Mouse (Mus musculus): ENCODE measurements around the gene Ralgapb. TPM values are rescaled to one million over a fixed set of nuclear protein-coding genes. Genes with fewer than 3 reads are reported as not detected.

Ralgapb gene
- polyA plus RNA-seq, 1 experiment: 25.9 TPM

GRCm38 (mm10) chr2:158402915-158403314, 6.7 kb upstream of the Ralgapb start:
- DNase-seq (ENCODE audit: low spot score): no peak

DNA sequence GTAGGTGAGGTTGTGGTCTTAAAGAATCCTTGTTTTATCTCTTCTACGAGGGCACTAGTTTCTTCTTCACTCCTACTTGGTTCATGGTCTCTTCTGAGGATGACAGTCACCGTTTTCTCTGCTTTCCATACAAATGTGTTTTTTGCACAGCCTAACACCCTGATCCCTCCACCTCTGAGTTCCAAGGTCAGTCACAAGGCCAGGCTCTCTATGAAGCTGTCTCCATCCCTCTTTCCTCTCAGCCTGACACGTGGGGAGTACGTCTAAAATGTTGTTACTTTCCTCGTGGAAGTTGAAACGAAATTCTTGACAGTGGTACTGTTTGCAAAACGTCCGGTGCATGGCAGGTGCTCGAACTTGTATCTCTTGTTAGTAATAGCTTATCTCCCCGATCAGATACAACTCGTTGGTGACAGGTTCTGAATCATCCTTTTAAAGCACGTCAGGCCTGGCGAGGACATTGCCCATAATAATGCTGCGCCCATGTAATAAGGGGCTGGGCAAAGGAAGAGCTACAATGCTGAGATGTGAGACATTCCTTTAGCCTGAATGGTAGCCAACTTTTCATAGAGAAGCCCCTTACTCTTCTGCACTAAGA, 552 bp upstream of the Ralgapb start:
- no peak for DNase-seq (ENCODE audit: low spot score)

DNA sequence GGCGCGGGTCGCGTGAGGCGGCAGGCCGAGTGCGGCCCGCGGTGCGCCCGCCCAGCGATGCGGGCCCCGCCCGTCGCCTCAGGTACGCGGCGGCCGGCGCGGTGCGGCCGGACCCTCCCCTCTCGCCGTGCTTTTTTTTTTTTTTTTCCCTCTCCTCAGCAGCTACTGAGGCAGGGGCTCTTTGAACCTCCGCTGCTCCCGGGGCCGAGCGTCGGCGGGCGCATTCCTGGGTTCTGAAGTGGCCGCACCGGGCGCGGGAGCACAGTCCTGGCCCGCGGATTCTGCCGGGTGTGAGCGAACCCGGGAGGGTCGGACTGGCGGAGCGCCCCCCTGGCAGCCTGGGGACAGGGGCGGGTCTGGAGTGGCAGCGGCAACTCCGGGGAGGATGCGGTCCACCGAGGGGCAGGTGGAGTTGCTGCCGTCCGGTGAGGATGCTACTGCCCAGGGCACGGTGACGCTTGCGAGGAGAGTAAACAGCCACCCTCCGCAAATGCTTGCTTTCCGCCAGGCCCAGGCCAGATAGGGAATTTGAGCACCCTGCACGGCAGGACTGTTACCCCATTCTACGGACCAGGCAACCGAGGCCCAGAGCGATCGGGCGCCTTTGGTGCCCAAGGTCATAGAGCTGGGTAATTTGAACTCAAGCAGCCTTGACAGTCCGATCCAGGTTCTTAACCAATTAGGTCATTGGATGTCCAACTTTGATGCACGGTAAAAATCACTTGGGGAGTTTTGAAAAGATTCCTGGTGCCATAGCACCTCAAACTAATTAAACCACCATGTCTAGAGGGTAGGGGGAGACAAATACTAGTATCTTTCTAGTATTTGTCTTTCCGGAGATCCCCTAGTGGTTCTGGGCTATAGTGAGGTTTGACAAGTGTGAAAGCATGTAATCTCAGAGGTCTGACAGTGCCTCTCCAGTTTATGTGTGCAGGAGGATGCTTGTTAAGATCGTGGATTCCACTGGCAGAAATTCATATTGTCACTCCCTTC, 670 bp downstream of the Ralgapb start:
- DNase-seq (ENCODE audit: low spot score): peak; percentile 50

DNA sequence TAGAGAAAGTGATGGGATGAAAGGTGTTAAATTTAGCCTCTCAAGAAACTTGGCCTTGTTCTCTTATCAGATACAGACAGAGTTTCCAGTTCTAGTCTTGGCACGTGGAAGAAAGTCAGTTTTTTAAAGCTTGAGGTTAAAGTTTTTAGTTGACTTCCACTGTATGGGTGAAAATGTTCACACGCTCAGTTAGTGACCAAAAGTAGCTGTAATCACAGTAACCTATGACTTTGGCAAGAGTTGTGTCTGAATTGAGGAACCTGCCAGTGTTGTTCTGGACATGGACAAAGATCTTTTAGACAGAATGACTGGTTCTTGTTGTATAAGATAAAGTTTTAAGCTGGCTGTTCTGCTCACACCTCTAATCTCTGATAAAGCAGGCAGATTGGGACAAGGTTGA, 3.6 kb downstream of the Ralgapb start:
- DNase-seq (ENCODE audit: low spot score): no peak

- DNase-seq (ENCODE audit: low spot score): no peak
Measured at GRCm38 (mm10) chr2:158415826-158416225, 6.2 kb downstream of the Ralgapb start.

DNA sequence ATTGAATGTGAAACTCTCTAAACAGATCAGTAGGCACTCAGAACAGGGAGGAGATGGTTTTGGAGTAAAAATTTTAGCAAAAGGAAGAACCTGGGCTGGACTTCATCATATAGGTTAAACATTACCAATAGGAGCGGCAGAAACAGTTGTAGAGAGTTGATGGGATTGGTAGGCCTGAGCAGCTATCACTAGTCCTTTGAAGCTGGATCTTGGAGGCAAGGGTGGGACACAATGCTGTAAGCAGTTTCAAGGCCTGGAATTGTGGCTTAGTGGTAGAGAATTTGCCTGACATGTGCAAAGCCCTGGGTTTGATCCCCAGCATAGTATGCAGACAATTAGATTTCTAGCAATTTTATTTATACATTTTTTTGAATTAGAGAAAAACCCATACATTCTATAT, 9.0 kb downstream of the Ralgapb start:
- DNase-seq (ENCODE audit: low spot score): no peak

GRCm38 (mm10) chr2:158445814-158446213, 36.2 kb downstream of the Ralgapb start:
- DNase-seq (ENCODE audit: low spot score): no peak

DNA sequence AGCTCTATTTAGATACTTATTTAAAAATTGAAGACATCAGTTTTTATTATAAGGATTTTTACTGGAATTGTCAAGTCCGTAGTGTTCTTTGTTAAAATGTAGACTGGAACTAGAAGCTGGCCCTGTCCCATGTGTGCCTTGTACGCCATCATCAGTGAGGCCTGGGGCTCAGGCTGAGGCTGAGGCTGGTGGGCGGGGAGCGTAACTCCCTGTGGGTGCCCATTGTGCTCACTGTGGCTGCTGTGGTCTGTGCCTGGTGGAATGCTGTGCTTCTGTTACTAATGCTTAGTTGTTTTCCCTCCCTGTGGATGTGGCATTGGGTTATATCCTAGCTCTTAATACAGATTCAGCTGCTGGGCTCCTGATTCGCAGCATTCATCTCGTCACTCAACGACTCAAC, 40.2 kb downstream of the Ralgapb start:
- no peak for DNase-seq (ENCODE audit: low spot score)

- no peak for DNase-seq (ENCODE audit: low spot score)
Measured at GRCm38 (mm10) chr2:158456451-158456850, 46.8 kb downstream of the Ralgapb start.

- DNase-seq (ENCODE audit: low spot score): no peak
Measured at GRCm38 (mm10) chr2:158457610-158458009, 48.0 kb downstream of the Ralgapb start.

DNA sequence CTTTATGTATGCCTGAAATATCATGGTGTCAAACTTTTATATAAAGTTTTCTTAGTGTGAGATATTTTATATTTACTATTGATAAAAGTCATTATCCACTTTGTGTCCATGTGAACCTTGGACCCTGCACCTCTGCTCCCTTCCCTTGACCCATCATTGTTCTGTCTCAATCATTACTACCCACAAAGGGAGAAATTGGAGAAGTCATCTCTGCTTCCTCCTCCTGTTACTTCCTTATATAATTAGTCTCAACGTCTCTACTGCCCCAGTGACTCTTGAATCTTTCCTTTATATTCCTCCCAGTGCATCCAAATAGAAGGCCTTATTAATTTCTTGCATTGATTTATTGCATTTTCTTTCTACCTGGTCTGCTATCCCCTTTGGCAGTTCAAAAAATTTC, 52.8 kb downstream of the Ralgapb start:
- DNase-seq (ENCODE audit: low spot score): no peak

- DNase-seq (ENCODE audit: low spot score): no peak
Measured at GRCm38 (mm10) chr2:158474159-158474558, 64.5 kb downstream of the Ralgapb start.

- DNase-seq (ENCODE audit: low spot score): no peak
Measured at GRCm38 (mm10) chr2:158477640-158478039, 68.0 kb downstream of the Ralgapb start.

- DNase-seq (ENCODE audit: low spot score): no peak
Measured at GRCm38 (mm10) chr2:158498457-158498856, 88.8 kb downstream of the Ralgapb start.

GRCm38 (mm10) chr2:158501836-158502812, 92.5 kb downstream of the Ralgapb start, which contains the start of gene Adig:
Gene Adig, plus strand, starts transcription at chr2:158502612.
- no peak for DNase-seq (ENCODE audit: low spot score)

DNA sequence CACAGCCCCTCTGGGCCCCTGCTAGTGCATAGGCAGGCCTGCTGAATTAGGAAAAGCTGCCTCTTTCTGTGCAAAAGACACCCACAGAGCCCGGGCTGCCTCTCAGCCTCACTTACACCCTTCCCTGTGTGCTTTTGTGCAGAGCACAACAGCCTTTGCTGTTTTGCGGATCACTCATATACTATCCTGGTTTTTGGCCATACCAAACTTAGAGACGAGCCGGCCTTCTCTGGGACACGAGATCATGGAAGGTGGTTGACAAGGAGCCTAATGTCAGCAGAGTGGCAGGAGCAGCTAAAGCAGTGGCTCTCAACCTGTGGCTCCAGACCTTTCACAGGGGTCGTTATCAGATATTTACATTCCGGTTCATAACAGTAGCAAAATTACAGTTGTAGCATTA, 93.6 kb downstream of the Ralgapb start:
- DNase-seq (ENCODE audit: low spot score): no peak

DNA sequence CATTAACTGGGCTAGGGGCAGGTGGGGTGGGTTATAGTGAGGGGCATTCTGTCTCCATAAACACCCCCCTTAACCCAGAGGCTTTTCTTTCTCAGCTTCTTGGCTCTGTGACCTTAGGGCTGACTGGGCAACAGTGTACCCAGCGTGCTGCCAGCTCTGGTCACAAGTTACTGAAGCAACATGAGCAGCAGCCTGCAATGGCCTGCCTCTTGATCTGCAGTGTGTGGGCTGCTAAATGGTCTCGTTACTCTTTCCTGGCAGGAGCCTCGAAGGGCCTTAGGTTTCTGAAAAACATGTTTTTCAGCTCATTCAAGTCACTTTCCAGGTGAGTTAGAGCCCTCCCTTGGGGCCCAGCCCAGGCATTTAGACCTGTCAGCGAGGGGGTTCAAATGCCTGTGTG, 94.0 kb downstream of the Ralgapb start:
- DNase-seq (ENCODE audit: low spot score): no peak

DNA sequence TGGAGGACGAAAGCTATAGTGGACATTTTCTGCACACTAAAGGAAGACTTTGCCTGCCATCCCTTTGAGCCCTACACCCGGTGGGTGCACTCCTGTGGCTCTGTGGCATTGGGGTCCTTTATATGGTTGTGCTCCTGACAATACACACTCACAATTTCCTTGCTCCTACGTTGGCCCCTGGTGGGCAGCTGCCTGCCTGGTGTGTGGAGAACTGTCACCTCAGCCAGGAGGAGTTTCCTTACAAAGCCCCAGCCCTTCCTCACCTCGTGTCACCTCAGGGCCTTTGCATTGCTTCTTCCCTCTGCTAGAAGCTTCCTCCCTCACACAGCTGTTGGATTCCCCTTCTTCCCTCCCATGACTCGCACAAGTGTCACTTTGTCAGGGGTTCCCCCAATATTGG, 96.8 kb downstream of the Ralgapb start:
- DNase-seq (ENCODE audit: low spot score): no peak

DNA sequence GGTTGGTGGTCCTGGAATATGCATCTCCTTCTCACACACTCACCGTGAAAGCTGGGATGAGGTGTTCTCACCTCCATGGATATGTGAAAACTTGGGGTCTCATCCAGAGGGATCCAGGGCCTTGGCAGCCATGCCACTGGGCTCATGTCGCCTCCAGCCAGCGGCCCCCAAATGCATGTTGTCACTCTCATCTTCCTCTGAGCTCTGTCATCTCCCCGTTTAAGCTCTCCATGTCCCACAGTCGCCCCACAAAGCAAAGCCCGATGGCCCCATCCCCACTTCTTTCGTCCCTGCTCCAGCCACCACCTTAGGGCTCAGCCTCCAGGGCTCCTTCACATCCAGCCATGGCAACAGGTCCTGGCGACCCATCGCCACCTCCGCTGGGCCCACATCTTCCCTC, 97.4 kb downstream of the Ralgapb start:
- no peak for DNase-seq (ENCODE audit: low spot score)

- peak; percentile 69 for DNase-seq (ENCODE audit: low spot score)
Measured at GRCm38 (mm10) chr2:158510665-158511064, 101.0 kb downstream of the Ralgapb start.

- peak; percentile 40 for DNase-seq (ENCODE audit: low spot score)
Measured at GRCm38 (mm10) chr2:158512528-158512927, 102.9 kb downstream of the Ralgapb start, which contains the start of gene Arhgap40. Gene Arhgap40, plus strand, starts transcription at chr2:158512796.
